Mouse (Mus musculus) limb, embryonic 15.5 days (tissue): Measurements from ENCODE around the gene Stk10. TPM values are rescaled to one million over a fixed set of nuclear protein-coding genes. Genes with fewer than 3 reads are reported as not detected.

Experiments
- ATAC-seq: fragments of 200-750 bp; cut with Nextera tagmentation; 2 replicates; pipeline ENCODE4 v1.8.0; 2017; ENCODE audit warnings: low read depth, moderate TSS enrichment; ENCODE audit not compliant: insufficient number of reproducible peaks, low FRiP score, low TSS enrichment
- H3K27ac ChIP-seq: fragments of 300-500 bp; sonication (generic); 2 replicates; pipeline ENCODE4 v1.5.1; 2015; ENCODE audit warnings: moderate library complexity, mild to moderate bottlenecking, inconsistent platforms
- H3K27me3 ChIP-seq: fragments of 300-500 bp; sonication (generic); 2 replicates; pipeline ENCODE4 v1.6.1; 2015; ENCODE audit warnings: inconsistent platforms
- H3K36me3 ChIP-seq: fragments of 300-500 bp; sonication (generic); 2 replicates; pipeline ENCODE4 v1.6.1; 2015; ENCODE audit warnings: inconsistent platforms
- H3K4me1 ChIP-seq: fragments of 300-500 bp; sonication (generic); 2 replicates; pipeline ENCODE4 v1.6.1; 2015; ENCODE audit warnings: inconsistent platforms
- H3K4me2 ChIP-seq: fragments of 300-500 bp; sonication (generic); 2 replicates; pipeline ENCODE4 v1.6.1; 2015; ENCODE audit warnings: mild to moderate bottlenecking, inconsistent platforms
- H3K4me3 ChIP-seq: fragments of 300-500 bp; sonication (generic); 2 replicates; pipeline ENCODE4 v1.5.1; 2015; ENCODE audit warnings: mild to moderate bottlenecking, inconsistent platforms
- H3K9ac ChIP-seq: fragments of 300-500 bp; sonication (generic); 2 replicates; pipeline ENCODE4 v1.6.1; 2015; ENCODE audit warnings: inconsistent platforms
- H3K9me3 ChIP-seq: fragments of 300-500 bp; sonication (generic); 2 replicates; pipeline ENCODE4 v1.6.1; 2016; ENCODE audit warnings: inconsistent platforms
- WGBS: fragments of 180-500 bp; shearing (Covaris S2); methylation state at CpG from one replicate; pipeline ENCODE4 v1.1.7; 2015; 5-methylcytosine and 5-hydroxymethylcytosine counted together
- polyA plus RNA-seq: library from polyadenylated mRNA; unstranded; fragments of >200 nt; fragmentation: Nextera tagmentation; extraction: Ambion mirVana; gene quantifications from 2 replicates; pipeline ENCODE4 v1.2.1, GENCODE M21; 2015

Gene Stk10
- polyA plus RNA-seq, 1 experiment from 2014 or later, result 4.1 TPM

GRCm38 (mm10) chr11:32564629-32565028 lies 31.5 kb downstream of the Stk10 start:
- Histone ChIP-seq H3K4me3 (no peak overlapping the region), H3K4me1 (peaks cover 31% of the 10 kb centered on the region), H3K27ac (peak overlapping the region; percentile 71), H3K9me3 (no peaks in the 10 kb centered on the region), H3K36me3 (no peaks in the 10 kb centered on the region), H3K4me2 (no peak overlapping the region), H3K27me3 (no peaks in the 10 kb centered on the region), H3K9ac (no peak overlapping the region)
- ATAC-seq, result no peak
- WGBS, result 44% methylated on average over 4 of the region's 4 CpGs

- ATAC-seq, result no peak
- H3K27ac ChIP-seq, result peak overlapping the region; percentile 71
- 61% methylated on average over 8 of the region's 8 CpGs for WGBS
- H3K4me3 ChIP-seq, result no peak overlapping the region
- H3K36me3 ChIP-seq, result no peaks in the 10 kb centered on the region
- H3K9me3 ChIP-seq, result no peaks in the 10 kb centered on the region
- H3K27me3 ChIP-seq, result no peaks in the 10 kb centered on the region
- H3K4me2 ChIP-seq, result no peak overlapping the region
- no peak overlapping the region for H3K9ac ChIP-seq
- peaks cover 31% of the 10 kb centered on the region for H3K4me1 ChIP-seq
These were observed 32.0 kb downstream of the Stk10 start for GRCm38 (mm10) chr11:32565088-32565487.

DNA sequence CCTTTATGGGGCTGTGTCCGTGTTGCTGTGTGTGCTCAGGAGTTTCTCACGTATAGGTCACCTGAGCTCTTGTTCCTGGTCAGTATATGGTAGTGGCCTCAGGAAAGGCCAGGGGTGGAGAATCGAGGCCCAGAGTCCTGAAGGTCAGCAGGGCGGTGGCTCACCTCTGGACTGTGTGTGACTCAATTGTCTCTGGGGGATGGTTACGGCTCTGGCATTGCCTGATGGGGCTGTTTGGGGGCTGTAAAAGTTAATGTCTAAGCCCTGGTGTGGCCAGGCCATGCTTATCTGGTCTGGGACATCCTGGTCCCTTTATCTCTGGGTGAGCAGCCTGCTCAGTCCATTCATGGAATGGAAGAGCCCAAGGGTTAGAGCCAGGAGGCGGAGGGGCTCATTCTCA lies 33.1 kb downstream of the Stk10 start:
- peaks cover 31% of the 10 kb centered on the region for H3K4me1 ChIP-seq
- H3K36me3 ChIP-seq, result no peaks in the 10 kb centered on the region
- H3K27ac ChIP-seq, result no peak overlapping the region
- H3K4me3 ChIP-seq, result no peak overlapping the region
- 77% methylated on average over 6 of the region's 6 CpGs for WGBS
- no peak for ATAC-seq
- no peaks in the 10 kb centered on the region for H3K9me3 ChIP-seq
- no peak overlapping the region for H3K9ac ChIP-seq
- H3K4me2 ChIP-seq, result no peak overlapping the region
- no peaks in the 10 kb centered on the region for H3K27me3 ChIP-seq

DNA sequence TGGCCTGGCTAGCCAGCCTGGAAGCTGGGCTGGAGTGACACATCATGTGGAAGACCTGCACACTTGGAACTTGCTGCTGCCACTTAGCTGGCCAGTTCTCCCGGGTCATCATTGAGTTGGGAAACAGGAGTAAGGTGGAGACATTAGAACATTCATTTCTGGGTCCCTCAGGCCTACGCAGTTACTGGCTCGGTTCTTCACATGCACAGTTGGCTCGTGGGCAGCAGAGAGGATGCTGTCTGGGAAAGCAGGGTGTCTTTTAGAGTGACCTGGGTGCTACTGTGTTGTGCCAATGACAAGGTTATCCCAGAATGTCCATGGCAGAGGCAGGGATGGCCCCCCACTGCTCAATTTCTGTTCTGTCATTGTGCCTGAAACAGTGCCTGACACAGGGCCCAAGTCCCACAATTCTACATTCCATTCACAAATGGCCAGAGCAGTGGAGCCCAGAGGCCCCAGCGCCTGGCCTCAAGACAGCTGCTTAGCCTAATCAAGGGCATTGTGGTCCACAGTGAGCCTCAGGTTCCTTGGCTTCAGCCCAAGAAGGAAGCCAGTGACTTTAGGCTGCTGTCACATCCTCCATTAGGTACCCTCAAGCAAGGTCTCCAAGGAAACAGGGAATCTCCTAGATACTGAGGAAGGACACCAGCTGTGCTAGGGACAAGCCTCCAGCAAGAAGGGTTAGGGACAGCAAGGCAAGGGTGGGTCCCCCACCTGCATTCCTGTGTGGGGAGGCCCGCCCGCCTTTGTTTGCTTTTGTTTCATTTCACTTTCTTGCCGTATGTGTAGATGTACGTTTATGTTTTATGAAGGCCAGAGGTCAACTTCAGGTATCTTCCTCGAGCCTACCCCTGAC lies 34.1 kb downstream of the Stk10 start:
- Histone ChIP-seq H3K4me1 (peaks cover 24% of the 10 kb centered on the region), H3K36me3 (no peaks in the 10 kb centered on the region), H3K9ac (no peak overlapping the region), H3K9me3 (no peaks in the 10 kb centered on the region), H3K27ac (no peak overlapping the region), H3K4me3 (no peak overlapping the region), H3K4me2 (no peak overlapping the region), H3K27me3 (no peaks in the 10 kb centered on the region)
- WGBS, result 79% methylated on average over 10 of the region's 10 CpGs
- no peak for ATAC-seq

- no peak overlapping the region for H3K27ac ChIP-seq
- no peak overlapping the region for H3K9ac ChIP-seq
- no peak for ATAC-seq
- no peaks in the 10 kb centered on the region for H3K27me3 ChIP-seq
- H3K4me3 ChIP-seq, result no peak overlapping the region
- H3K4me2 ChIP-seq, result no peak overlapping the region
- WGBS, result 79% methylated on average over 7 of the region's 7 CpGs
- H3K9me3 ChIP-seq, result no peaks in the 10 kb centered on the region
- peaks cover 25% of the 10 kb centered on the region for H3K4me1 ChIP-seq
- no peaks in the 10 kb centered on the region for H3K36me3 ChIP-seq
These were observed 35.0 kb downstream of the Stk10 start for GRCm38 (mm10) chr11:32568060-32568459.

GRCm38 (mm10) chr11:32568637-32569293 lies 35.7 kb downstream of the Stk10 start:
- no peak overlapping the region for H3K27ac ChIP-seq
- no peak overlapping the region for H3K4me2 ChIP-seq
- no peak overlapping the region for H3K9ac ChIP-seq
- H3K9me3 ChIP-seq, result no peaks in the 10 kb centered on the region
- peaks cover 19% of the 10 kb centered on the region for H3K4me1 ChIP-seq
- WGBS, result 89% methylated on average over 15 of the region's 15 CpGs
- ATAC-seq, result no peak
- no peak overlapping the region for H3K4me3 ChIP-seq
- H3K27me3 ChIP-seq, result no peaks in the 10 kb centered on the region
- no peaks in the 10 kb centered on the region for H3K36me3 ChIP-seq

DNA sequence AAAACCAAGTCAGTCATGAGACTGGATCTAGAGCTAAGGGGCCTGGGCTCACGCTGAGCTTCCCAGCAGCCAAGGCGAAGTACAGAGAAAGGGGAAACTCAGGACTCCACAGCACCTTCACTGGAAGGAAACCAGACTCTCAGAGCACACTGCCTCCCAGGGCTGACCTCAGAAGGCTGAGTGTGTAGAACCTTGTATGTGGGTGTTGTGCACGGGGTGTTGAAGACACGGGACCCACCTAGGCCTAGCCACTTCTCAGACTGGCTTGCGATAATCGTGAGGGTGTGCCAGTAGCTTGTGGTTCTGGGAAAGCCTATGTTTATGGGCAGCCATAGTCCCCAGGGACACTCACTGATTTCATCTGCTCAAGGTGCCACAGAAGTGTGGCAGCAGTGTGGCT lies 38.0 kb downstream of the Stk10 start:
- H3K4me2 ChIP-seq, result no peak overlapping the region
- no peak overlapping the region for H3K27ac ChIP-seq
- no peak for ATAC-seq
- H3K9ac ChIP-seq, result no peak overlapping the region
- no peaks in the 10 kb centered on the region for H3K27me3 ChIP-seq
- H3K9me3 ChIP-seq, result no peaks in the 10 kb centered on the region
- H3K36me3 ChIP-seq, result no peaks in the 10 kb centered on the region
- no peak overlapping the region for H3K4me3 ChIP-seq
- peaks cover 4% of the 10 kb centered on the region; the same call in 1 of the 2 replicates for H3K4me1 ChIP-seq
- 81% methylated on average over 6 of the region's 6 CpGs for WGBS

DNA sequence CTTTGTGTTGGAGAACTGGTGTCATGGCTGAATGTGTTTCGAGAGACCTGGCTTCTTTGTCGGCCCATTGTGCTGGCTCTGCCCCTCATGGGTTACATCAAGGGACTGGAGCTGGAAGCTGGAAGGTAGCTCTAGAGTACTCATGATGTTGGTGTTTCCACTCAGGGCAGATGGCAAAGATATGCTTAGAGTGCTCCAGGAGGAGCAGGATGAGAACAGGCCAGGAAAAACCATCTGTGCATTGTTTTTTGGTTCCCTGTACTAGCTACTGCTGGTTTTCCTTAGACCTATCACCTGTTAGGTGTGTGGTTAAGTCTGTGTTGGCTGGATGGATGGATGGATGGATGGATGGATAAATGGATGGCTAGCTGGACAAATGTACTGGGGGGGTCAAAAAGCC lies 40.6 kb downstream of the Stk10 start:
- ATAC-seq, result no peak
- Histone ChIP-seq H3K9me3 (no peaks in the 10 kb centered on the region), H3K27ac (no peak overlapping the region), H3K4me3 (no peak overlapping the region), H3K9ac (no peak overlapping the region), H3K4me2 (no peak overlapping the region), H3K27me3 (no peaks in the 10 kb centered on the region), H3K4me1 (peaks cover 2% of the 10 kb centered on the region; the same call in 1 of the 2 replicates), H3K36me3 (no peaks in the 10 kb centered on the region)
- WGBS, result 97% methylated on average over 2 of the region's 2 CpGs

DNA sequence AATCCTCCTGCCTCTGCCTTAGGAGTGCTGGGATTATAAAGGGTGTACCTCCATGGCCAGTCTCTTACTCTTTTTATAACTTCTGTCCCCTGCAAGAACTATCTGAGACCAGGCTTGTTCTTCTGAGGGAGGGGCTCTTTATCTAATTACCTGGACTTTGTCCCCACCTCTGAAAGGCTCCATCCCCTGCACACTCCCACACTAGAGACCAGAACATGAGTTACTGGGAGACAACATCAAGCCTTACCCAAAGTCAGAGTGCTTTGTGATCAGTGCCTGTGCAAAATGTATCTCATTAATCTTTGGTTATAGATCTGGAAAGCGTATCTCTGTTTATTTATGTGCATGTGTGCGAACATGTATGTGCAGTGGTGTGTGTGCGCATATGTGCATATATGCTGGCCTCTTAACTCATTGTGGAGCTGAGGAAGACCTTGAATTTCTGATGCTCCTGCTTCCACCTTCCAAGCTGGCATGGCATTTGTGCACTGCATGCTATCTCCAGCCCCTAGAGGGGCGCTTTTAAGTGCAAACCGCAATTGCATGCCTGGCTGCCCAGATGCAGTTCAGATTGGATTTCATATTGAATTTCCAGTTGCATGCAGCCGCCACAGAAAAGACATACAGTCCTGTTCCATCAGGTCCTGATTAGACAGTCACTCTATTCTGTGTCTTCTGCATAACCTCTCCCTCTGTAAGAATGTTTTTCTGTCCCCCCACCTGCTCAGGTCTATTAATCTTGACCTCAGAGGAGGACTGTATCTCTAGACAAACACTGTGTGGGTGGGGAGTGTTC lies 43.1 kb downstream of the Stk10 start:
- Histone ChIP-seq H3K27me3 (no peaks in the 10 kb centered on the region), H3K9ac (no peak overlapping the region), H3K36me3 (no peaks in the 10 kb centered on the region), H3K4me2 (no peak overlapping the region), H3K9me3 (no peaks in the 10 kb centered on the region), H3K27ac (no peak overlapping the region), H3K4me3 (no peak overlapping the region), H3K4me1 (0 out of 2 replicates have a peak, but pooled peaks cover 2% of the 10 kb centered on the region)
- whole genome bisulfite sequencing, result 79% methylated on average over 6 of the region's 6 CpGs
- ATAC-seq, result no peak

- H3K4me1 ChIP-seq, result 0 out of 2 replicates have a peak, but pooled peaks cover 2% of the 10 kb centered on the region
- H3K27me3 ChIP-seq, result no peaks in the 10 kb centered on the region
- no peak overlapping the region for H3K9ac ChIP-seq
- H3K9me3 ChIP-seq, result no peaks in the 10 kb centered on the region
- no peaks in the 10 kb centered on the region for H3K36me3 ChIP-seq
- no peak overlapping the region for H3K4me2 ChIP-seq
- H3K27ac ChIP-seq, result no peak overlapping the region
- ATAC-seq, result no peak
- WGBS, result 64% methylated on average over 5 of the region's 5 CpGs
- no peak overlapping the region for H3K4me3 ChIP-seq
These were observed 43.6 kb downstream of the Stk10 start for GRCm38 (mm10) chr11:32576760-32577050.

DNA sequence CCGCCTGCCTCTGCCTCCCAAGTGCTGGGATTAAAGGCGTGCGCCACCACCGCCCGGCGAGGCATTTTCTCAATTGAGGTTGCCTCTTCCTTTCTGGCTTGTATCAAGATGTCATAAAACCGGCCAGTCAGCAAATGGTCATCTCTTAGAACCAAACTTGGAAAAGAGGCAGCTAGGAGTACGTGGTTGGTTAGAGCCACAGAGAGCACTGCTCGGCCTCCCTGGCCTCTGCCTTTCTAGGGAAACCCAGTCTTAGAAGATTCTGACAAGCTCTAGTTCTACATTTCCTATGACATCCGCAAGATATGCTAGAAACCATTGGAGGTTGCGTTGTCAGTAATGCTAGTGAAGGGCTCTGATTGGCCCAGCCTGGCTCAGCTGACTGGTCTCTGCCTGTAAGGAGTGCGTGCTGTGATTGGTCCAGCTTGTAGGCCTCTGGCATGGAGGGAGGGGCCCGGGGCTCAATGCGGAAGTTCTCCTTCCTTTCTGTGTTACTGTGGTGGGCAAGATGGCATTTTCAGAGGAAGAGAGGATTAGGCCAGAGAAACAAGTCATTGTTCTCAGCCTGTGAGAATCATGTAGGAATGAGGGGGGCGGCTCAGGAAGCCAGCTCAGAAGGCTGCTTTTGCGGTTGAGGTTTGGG lies 47.3 kb downstream of the Stk10 start:
- WGBS, result 85% methylated on average over 16 of the region's 16 CpGs
- Histone ChIP-seq H3K4me3 (no peak overlapping the region), H3K27ac (no peak overlapping the region), H3K4me2 (no peak overlapping the region), H3K36me3 (no peaks in the 10 kb centered on the region), H3K4me1 (no peaks in the 10 kb centered on the region), H3K27me3 (no peaks in the 10 kb centered on the region), H3K9ac (no peak overlapping the region), H3K9me3 (no peaks in the 10 kb centered on the region)
- ATAC-seq, result no peak
